Mouse (Mus musculus) liver, embryonic 14.5 days (tissue): ENCODE results near the gene Susd3.

Experiments
- CTCF ChIP-seq: IDR thresholded peaks from 2 replicates; pipeline ENCODE4 v1.5.1; 2016; ENCODE audit warnings: antibody characterized with exemption, low read depth, control low read depth
- EP300 ChIP-seq: IDR thresholded peaks from 2 replicates; pipeline ENCODE4 v1.6.1; 2016; ENCODE audit warnings: antibody characterized with exemption, low read depth

DNA sequence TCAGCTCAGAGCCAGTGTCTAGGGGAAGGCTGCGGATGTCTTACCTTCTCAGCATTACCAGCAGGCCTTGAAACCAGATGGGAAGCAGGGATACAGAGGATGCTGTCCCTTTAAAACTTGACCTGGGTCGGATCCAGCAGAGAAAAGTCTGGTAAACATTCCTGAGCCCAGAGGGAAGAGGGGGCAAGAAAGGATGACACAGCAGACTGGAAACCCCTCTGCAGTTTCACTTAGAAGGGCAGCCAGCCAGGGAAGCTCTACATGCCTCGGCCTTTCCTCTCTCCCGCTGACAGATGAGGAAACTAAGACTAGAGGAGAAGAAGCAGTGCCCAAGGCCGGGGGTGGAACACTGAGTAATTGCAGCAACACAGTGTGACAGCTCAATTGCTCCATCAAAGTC is 64.9 kb downstream of the Susd3 start:
- no peak for TF ChIP-seq EP300
- TF ChIP-seq CTCF, result no peak
